Mouse (Mus musculus) erythroid progenitor cell, adult 5-6 weeks (primary cell): Measurements from ENCODE around the gene Olfr972. TPM values are rescaled to one million over a fixed set of nuclear protein-coding genes. Genes with fewer than 3 reads are reported as not detected.
"Not testable (repeated sequence)": the region's sequence is repeated elsewhere in the genome, so short reads cannot be mapped to it uniquely, and the experiment has no call there.

Source experiments
- ATAC-seq: replicated peaks from 2 replicates; pipeline ENCODE4 v1.8.0; 2016; ENCODE audit warnings: moderate number of reproducible peaks, mild to moderate bottlenecking, moderate TSS enrichment, inconsistent platforms; ENCODE audit not compliant: poor library complexity, low FRiP score, severe bottlenecking
- total RNA-seq, 2 experiments: library from RNA; stranded (forward) in 1 of 2; stranded (reverse) in 1 of 2; fragments of 150-400 nt in 1 of 2; fragments of 186-747, 209-891 nt in 1 of 2; gene quantifications; 2 replicates each; pipeline versions ENCODE4 v1.2.3 to v1.2.4; 2015 to 2017; ENCODE audit warnings: low replicate concordance in 2 of 2

The Olfr972 gene
- total RNA-seq (2015; ENCODE audit: low replicate concordance) (not detected in 2 replicates), total RNA-seq (2017; ENCODE audit: low replicate concordance) (not detected in 2 replicates)

DNA sequence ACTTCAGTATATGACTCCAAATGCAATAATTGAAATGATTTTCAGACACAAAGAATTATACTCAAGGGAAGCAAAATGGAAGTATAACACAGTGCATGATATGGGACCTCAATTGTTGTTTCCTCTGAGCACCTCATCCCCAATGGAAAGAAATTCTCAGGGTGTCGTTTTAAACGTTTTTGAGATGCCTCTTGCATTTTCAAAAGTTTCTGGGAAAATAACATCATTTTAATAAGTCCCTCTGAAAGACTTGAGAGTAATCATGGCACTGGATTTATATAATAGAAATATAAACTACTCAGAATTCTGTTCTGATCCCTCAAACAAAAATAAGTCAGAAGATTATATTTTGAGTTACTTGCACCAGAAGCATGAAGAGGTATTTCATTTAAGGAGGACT, at the start of gene Olfr972:
Olfr972 (plus strand) TSS at position 301 of the 400 bp plus-strand sequence.
- ATAC-seq, result no peak

DNA sequence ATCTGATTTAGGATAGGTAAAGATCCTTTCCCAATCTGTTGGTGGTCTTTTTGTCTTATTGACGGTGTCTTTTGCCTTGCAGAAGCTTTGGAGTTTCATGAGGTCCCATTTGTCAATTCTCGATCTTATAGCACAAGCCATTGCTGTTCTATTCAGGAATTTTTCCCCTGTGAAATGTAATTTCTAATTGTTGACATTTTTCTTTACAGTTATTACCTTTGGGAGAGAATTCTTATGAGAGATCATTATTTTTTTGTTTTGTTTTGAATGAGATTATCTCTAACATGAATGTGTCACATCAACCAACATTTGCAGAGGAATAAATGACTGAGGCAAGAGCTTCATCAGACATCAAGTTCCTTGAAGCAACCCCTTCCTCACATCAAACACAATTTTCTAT, 29.6 kb upstream of the Olfr972 start, which contains the start of gene Olfr971:
Olfr971 (plus strand) TSS at position 301 of the 400 bp plus-strand sequence.
- ATAC-seq, result not testable (repeated sequence)

DNA sequence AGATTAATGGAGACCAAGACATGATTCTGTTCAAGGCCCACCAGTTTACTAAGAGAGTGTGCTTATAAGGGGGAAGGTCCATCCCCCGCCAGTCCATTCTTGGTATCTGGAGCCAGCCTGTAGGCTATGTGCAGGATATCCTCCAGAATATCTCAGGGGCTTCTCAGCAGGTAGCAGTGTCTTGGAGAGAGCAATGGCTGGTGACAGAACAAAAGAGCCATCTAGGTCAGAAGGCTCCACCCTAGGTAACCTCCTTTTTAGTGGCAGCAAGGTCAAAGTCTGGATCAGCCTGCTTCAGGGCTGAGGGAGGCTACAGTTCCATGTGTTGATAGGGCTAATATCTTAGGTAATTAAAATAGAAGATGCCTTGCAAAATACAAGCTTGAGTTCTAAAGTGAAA, 5.8 kb downstream of the Olfr972 start:
- not testable (repeated sequence) for ATAC-seq

DNA sequence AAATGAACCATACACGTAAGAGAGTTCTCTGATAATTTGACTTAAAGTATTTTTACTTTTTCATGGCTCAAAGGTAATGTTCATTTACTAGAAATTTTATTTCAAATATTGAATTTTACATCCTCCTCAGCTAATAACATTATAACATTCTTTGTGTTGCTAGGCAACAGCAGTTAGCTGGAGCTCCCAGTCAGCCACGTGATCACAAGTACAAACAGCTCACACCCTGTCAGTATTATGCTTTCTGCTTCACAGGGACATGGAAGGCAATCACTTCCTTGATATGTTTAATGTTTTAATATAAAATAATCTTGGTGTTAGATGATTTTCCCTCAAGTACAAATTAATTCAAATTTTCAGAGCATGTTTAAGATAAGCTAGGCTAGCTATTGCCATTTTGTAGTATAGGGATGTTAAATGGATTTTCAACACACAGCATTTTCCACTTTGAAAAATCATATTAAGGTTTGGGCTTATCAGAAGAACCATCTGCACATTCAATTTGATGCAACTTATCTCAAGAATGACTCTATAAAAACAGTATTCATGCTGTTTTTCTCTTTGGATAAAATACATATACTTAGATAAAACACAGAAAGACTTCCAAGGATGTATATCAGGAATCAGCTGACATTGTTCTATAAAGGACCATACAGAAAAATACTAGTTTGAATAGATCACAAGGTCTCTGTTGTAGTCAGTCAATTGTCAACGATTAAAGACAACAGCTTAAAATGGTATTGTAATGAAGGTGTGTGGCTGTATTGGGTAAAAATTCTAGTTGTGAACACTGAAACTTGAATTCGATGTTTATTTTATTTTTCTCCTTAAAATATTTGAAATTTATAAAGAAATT, 11.5 kb downstream of the Olfr972 start:
- ATAC-seq, result not testable (repeated sequence)

DNA sequence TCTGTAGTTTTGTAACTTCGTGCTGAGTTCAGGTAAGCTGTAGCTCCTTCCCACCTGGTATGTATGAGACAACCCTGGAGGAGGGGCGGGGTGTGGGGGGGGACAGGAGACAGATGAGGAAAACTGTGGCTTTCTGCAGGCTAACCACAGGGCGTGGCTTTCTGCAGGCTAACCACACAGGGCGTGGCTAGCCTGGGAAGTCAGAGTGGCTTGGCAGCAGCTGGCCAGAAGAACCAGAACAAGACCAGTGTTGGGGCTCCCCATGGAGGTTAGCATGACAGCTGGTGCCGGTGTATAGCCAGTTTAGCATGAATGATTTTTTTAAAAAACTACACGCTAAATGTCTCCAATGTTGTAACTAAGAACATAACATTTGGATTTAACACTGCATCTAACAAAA, 38.9 kb downstream of the Olfr972 start:
- no peak for ATAC-seq

DNA sequence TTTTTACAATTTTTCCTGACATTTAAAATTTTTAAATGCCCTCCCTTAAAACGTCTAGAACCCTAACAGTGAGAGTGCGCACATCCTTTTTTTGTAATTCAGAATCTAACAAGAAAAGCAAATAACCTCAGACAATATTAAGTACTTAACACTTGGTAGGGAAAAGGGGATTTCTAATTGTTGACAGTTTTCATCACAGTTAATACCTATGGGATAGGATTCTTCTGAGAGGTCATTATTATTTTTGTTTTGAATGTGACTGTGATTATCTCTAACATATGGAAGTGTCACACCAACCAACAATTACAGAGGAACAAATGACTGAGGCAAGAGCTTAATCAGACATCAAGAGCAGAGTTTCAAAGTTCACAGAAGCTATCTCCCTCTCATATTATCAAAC, 40.8 kb downstream of the Olfr972 start, which contains the start of gene Olfr229:
Olfr229 (plus strand) TSS at position 301 of the 400 bp plus-strand sequence.
- no peak for ATAC-seq

DNA sequence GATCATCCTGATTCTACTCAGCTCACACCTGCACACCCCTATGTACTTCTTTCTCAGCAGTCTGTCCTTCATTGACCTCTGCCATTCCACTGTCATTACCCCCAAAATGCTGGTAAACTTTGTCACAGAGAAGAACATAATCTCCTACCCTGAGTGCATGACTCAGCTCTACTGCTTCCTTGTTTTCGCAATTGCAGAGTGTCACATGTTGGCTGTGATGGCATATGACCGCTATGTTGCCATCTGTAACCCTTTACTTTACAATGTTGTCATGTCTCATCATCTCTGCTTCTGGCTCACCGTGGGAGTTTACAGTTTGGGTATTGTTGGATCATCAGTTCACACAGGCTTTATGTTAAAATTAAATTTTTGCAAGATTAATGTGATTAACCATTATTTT, 43.7 kb downstream of the Olfr972 start:
- no peak for ATAC-seq

Other genes starting within 250 kb of the Olfr972 start
- gene Olfr960, start 245.0 kb upstream of the Olfr972 start, total RNA-seq (2015; ENCODE audit: low replicate concordance), result not detected in 2 replicates
- gene Olfr960, start 245.0 kb upstream of the Olfr972 start, total RNA-seq (2017; ENCODE audit: low replicate concordance), result not detected in 2 replicates
- not detected in 2 replicates for gene Olfr961, start 221.3 kb upstream of the Olfr972 start, total RNA-seq (2015; ENCODE audit: low replicate concordance)
- not detected in 2 replicates for gene Olfr961, start 221.3 kb upstream of the Olfr972 start, total RNA-seq (2017; ENCODE audit: low replicate concordance)
- gene Olfr963, start 199.2 kb upstream of the Olfr972 start, total RNA-seq (2015; ENCODE audit: low replicate concordance), result not detected in 2 replicates
- gene Olfr963, start 199.2 kb upstream of the Olfr972 start, total RNA-seq (2017; ENCODE audit: low replicate concordance), result not detected in 2 replicates
- not detected in 2 replicates for gene Olfr149, start 159.3 kb upstream of the Olfr972 start, total RNA-seq (2015; ENCODE audit: low replicate concordance)
- not detected in 2 replicates for gene Olfr149, start 159.3 kb upstream of the Olfr972 start, total RNA-seq (2017; ENCODE audit: low replicate concordance)
- gene Olfr965, start 155.1 kb upstream of the Olfr972 start, total RNA-seq (2015; ENCODE audit: low replicate concordance), result not detected in 2 replicates
- not detected in 2 replicates for gene Olfr965, start 155.1 kb upstream of the Olfr972 start, total RNA-seq (2017; ENCODE audit: low replicate concordance)
- not detected in 2 replicates for gene Olfr150, start 135.4 kb upstream of the Olfr972 start, total RNA-seq (2015; ENCODE audit: low replicate concordance)
- gene Olfr150, start 135.4 kb upstream of the Olfr972 start, total RNA-seq (2017; ENCODE audit: low replicate concordance), result not detected in 2 replicates
- gene Olfr967, start 120.2 kb upstream of the Olfr972 start, total RNA-seq (2015; ENCODE audit: low replicate concordance), result not detected in 2 replicates
- gene Olfr967, start 120.2 kb upstream of the Olfr972 start, total RNA-seq (2017; ENCODE audit: low replicate concordance), result not detected in 2 replicates
- not detected in 2 replicates for gene Olfr968, start 83.2 kb upstream of the Olfr972 start, total RNA-seq (2015; ENCODE audit: low replicate concordance)
- gene Olfr968, start 83.2 kb upstream of the Olfr972 start, total RNA-seq (2017; ENCODE audit: low replicate concordance), result not detected in 2 replicates
- not detected in 2 replicates for gene Olfr969, start 75.5 kb upstream of the Olfr972 start, total RNA-seq (2015; ENCODE audit: low replicate concordance)
- not detected in 2 replicates for gene Olfr969, start 75.5 kb upstream of the Olfr972 start, total RNA-seq (2017; ENCODE audit: low replicate concordance)
- not detected in 2 replicates for gene Olfr970, start 57.6 kb upstream of the Olfr972 start, total RNA-seq (2015; ENCODE audit: low replicate concordance)
- gene Olfr970, start 57.6 kb upstream of the Olfr972 start, total RNA-seq (2017; ENCODE audit: low replicate concordance), result not detected in 2 replicates
- gene Olfr971, start 29.5 kb upstream of the Olfr972 start, total RNA-seq (2015; ENCODE audit: low replicate concordance), result not detected in 2 replicates
- not detected in 2 replicates for gene Olfr971, start 29.5 kb upstream of the Olfr972 start, total RNA-seq (2017; ENCODE audit: low replicate concordance)
- gene Olfr229, start 40.9 kb downstream of the Olfr972 start, total RNA-seq (2015; ENCODE audit: low replicate concordance), result not detected in 2 replicates
- not detected in 2 replicates for gene Olfr229, start 40.9 kb downstream of the Olfr972 start, total RNA-seq (2017; ENCODE audit: low replicate concordance)
- not detected in 2 replicates for gene Olfr974, start 71.1 kb downstream of the Olfr972 start, total RNA-seq (2015; ENCODE audit: low replicate concordance)
- gene Olfr974, start 71.1 kb downstream of the Olfr972 start, total RNA-seq (2017; ENCODE audit: low replicate concordance), result not detected in 2 replicates
- gene Olfr975, start 85.6 kb downstream of the Olfr972 start, total RNA-seq (2015; ENCODE audit: low replicate concordance), result not detected in 2 replicates
- gene Olfr975, start 85.6 kb downstream of the Olfr972 start, total RNA-seq (2017; ENCODE audit: low replicate concordance), result not detected in 2 replicates
- gene Olfr976, start 94.7 kb downstream of the Olfr972 start, total RNA-seq (2015; ENCODE audit: low replicate concordance), result not detected in 2 replicates
- not detected in 2 replicates for gene Olfr976, start 94.7 kb downstream of the Olfr972 start, total RNA-seq (2017; ENCODE audit: low replicate concordance)
- gene Olfr978, start 125.7 kb downstream of the Olfr972 start, total RNA-seq (2015; ENCODE audit: low replicate concordance), result not detected in 2 replicates
- not detected in 2 replicates for gene Olfr978, start 125.7 kb downstream of the Olfr972 start, total RNA-seq (2017; ENCODE audit: low replicate concordance)
- gene Olfr979, start 137.0 kb downstream of the Olfr972 start, total RNA-seq (2015; ENCODE audit: low replicate concordance), result not detected in 2 replicates
- gene Olfr979, start 137.0 kb downstream of the Olfr972 start, total RNA-seq (2017; ENCODE audit: low replicate concordance), result not detected in 2 replicates
- gene Olfr980, start 143.2 kb downstream of the Olfr972 start, total RNA-seq (2015; ENCODE audit: low replicate concordance), result not detected in 2 replicates
- gene Olfr980, start 143.2 kb downstream of the Olfr972 start, total RNA-seq (2017; ENCODE audit: low replicate concordance), result 1.2 TPM in 1 of 2 replicates, not detected in the other
- not detected in 2 replicates for gene Olfr981, start 155.0 kb downstream of the Olfr972 start, total RNA-seq (2015; ENCODE audit: low replicate concordance)
- gene Olfr981, start 155.0 kb downstream of the Olfr972 start, total RNA-seq (2017; ENCODE audit: low replicate concordance), result not detected in 2 replicates
- not detected in 2 replicates for gene Olfr982, start 207.4 kb downstream of the Olfr972 start, total RNA-seq (2015; ENCODE audit: low replicate concordance)
- gene Olfr982, start 207.4 kb downstream of the Olfr972 start, total RNA-seq (2017; ENCODE audit: low replicate concordance), result not detected in 2 replicates
- not detected in 2 replicates for gene Olfr983, start 227.2 kb downstream of the Olfr972 start, total RNA-seq (2015; ENCODE audit: low replicate concordance)
- not detected in 2 replicates for gene Olfr983, start 227.2 kb downstream of the Olfr972 start, total RNA-seq (2017; ENCODE audit: low replicate concordance)
- gene Olfr984, start 247.8 kb downstream of the Olfr972 start, total RNA-seq (2015; ENCODE audit: low replicate concordance), result not detected in 2 replicates
- not detected in 2 replicates for gene Olfr984, start 247.8 kb downstream of the Olfr972 start, total RNA-seq (2017; ENCODE audit: low replicate concordance)